Mouse (Mus musculus) urinary bladder, adult 18-20 months (tissue): Measurements from ENCODE around the gene Anxa6.

Source experiments
- DNase-seq, 2 experiments: peaks; one replicate each; pipeline ENCODE4 v3.0.0; 2022; ENCODE audit warnings: low spot score in 2 of 2, mixed read lengths in 2 of 2

Gene Anxa6

DNA sequence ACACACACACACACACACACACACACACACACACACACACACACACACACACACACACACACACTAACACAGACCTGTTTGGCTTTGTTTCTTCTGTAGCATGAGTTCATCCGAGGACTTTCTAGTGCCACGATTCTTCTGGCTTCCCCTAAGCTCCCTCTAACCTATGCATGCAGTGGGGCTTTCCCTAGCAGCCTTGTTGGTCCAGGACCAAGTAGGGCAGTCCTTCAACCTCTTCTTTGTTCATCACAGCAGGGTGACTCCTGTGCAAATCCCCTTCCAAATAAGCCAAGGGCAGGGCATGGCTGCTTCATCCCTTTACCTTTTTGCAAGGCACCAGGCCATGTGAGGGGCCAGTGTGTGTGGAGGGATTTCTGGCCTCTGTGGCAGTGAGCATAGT is 34.5 kb downstream of the Anxa6 start:
- DNase-seq = no peak

- peak; percentile 21 to 40 for DNase-seq
Observed at GRCm38 (mm10) chr11:54998284-54998683, 35.0 kb downstream of the Anxa6 start.

DNA sequence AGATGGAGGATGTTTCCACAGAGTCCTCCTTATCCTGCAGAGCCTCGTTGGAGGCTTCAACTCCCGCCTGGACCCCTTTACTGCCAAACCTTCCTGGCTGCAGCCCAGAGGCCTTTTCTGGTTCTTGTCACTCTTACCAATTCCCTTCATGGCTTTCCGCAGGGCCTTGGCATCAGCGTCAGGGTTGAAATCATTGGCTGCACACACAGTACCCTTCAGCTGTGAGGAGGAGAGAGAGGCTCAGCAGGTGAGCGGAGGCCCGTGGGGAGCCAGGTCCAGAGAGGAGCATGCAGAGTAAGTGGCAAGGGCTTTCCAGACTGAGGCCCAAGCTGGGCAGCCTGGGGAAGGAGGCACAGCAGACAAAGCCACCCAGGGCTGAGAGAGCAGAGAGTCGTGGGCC is 37.1 kb downstream of the Anxa6 start:
- DNase-seq = no peak

DNA sequence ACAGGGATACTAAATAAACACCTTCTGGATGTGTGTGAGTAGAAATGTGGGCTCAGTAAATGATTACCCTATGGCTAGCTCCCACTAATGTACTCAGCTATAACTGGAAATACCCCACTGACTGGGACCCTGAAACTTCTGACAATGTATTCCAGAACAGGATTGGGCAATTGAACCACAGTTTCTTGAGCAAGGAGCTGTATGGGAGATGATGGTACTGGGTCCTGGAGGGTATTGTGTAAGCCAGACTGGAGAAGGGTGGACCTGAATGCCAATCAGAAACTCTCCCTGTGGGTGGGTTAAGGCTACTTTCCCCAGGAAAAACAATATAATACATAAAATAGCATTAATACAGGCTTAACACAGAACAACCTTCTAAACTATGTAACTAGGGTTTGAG is 43.3 kb downstream of the Anxa6 start:
- no peak for DNase-seq

DNA sequence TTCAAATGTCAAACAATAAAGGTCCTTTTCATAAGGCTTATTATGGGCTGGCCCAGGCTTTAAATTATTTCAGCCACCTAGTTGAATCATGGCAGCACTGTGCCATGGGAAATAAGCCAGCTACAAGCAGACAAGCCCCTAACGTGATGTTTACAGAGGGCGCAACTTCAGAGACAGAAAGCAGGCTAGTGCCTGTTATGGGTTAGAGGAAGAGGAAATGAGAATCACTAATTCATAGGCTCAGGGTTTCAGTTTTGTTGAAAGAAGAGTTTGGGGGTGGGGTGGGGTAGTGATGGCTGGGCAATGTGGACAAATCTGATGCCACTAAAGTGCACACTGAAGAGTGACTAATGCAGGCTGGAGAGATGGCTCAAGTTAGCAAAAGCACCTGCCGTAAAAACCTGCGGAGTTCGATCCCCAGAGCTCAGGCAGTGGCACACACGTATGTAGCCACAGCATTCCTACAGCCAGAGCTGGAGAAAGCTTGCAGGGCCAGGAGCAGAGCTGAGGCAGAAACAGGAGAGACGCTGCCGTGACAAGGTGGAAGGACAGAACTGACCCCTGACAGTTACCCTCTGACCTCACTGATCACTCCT is 44.4 kb downstream of the Anxa6 start:
- no peak for DNase-seq

DNA sequence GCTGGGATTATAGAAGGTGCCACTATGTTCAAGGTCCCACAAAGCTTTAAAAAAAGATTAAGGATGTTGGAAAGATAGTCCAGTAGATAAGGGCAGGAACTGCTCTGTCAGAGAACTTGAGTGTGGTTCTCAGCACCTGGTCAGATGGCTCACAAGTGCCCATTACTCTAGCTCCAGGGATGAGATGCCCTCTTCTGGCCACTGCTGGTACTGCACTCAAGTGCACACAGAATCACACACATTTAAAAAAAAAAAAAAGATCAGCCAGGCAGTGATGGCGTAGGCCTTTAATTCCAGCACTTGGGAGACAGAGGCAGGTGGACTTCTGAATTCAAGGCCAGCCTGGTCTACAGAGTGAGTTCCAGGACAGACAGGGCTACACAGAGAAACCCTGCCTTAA is 45.3 kb downstream of the Anxa6 start:
- DNase-seq = no peak

DNA sequence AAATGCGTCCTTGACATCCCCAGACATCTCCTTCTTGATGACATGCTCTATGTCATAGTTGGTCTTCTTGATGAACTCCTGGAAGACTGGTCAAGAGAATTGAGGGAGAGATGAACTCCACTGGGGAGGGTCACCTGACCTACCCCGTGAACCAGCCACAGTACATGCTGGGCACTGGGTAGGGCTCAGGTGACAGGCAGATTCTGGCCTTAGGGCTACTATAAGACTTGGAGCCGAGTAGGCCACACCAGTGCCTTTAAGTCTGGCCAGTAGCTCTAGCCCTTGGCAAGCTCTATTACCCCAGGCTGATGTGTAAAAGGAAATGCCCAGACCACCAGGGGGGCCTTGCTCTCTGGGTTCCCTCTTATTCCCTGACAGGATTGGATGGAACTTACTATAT is 48.2 kb downstream of the Anxa6 start:
- no peak for DNase-seq

DNA sequence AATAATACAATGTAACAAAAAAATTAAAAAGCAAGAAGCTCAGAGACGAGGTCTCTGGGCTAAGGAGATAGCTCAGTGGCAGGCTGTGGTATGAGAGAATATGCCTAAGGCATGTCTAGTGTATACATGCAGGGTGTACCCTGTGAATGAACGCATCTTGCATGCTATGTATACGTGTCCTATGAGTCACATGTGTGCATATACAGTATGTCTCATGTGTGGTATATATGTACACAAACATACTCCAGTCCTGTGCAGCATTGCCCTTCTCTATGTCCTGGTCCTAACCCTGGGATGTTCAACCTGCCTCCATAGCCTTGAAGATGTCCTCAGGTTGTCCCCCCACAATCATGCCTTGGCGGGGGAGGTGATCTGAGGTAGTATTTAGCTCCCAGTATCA is 48.7 kb downstream of the Anxa6 start:
- no peak for DNase-seq

GRCm38 (mm10) chr11:54984085-54984484 is 49.2 kb downstream of the Anxa6 start:
- peak; percentile 25 to 50 for DNase-seq

- DNase-seq = no peak
Observed at GRCm38 (mm10) chr11:54982520-54982919, 50.7 kb downstream of the Anxa6 start.

DNA sequence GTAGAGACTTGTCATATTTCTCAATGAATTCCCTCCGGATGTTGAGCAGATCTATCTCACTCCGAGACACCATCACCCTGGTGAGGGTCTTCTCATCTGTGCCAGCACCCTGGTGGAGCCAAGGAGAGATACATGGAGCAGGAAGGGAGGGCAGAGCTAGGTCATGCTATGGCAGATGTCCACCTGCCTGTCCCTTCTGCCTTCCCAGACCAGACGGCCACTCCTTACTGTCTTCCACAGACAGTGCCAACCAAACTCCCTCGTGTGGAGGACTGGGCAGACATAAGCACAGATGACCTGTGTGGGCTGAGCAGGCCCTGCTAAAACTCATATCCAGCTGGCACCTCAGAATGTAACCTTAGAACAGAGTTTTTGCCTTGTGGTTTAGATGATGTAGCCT is 51.6 kb downstream of the Anxa6 start:
- no peak for DNase-seq

DNA sequence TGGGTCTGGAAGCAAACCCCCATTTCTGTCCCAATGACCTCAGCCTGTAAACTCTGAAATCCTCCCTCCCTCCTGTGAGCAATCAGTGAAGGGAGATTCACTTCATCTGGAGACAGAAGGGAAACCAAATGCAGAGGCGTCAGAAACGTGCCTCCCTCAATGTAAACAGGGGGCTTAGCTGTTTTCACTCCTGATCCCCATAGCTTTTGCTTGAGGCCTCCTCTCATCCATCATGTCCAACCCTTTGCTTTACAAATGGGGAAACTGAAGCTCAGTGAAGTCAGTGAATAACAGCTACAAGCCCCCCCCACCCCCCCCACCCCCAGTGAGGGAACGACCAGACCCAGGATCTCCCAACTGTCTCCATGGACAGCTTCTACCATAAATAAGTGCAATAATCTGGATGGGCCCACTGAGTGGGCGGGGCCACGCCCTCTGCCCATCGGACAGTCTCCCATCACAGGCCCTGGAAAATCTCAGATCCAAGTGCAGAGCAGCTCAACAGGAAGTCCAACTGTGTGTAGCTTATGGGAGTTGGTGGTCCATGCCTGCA is 55.8 kb downstream of the Anxa6 start:
- no peak for DNase-seq

GRCm38 (mm10) chr11:54976351-54976750 is 56.9 kb downstream of the Anxa6 start:
- no peak for DNase-seq

GRCm38 (mm10) chr11:54975756-54976155 is 57.5 kb downstream of the Anxa6 start:
- DNase-seq = no peak

DNA sequence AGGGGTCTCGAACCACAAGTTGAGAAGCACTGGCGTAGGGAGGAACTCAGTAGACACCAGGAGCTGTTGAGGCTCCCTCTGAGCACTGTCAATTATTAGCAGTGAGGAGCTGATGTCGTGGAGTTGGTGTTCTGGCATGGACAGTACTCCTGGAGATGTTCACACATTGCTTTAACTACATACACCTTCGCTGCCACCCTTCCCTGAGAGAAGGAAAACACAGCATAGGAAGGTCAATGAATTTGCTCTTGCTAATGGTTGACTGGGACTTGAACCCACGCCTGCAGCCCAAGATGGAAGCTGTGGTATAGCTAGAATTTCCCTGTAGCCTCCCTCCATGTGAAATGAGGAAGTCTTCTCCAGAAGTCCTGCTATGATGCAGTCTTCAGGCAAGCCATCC is 57.9 kb downstream of the Anxa6 start:
- DNase-seq = no peak

- DNase-seq = no peak
Observed at GRCm38 (mm10) chr11:54974639-54975038, 58.6 kb downstream of the Anxa6 start.

- no peak for DNase-seq
Observed at GRCm38 (mm10) chr11:54973481-54974212, 59.6 kb downstream of the Anxa6 start.

- DNase-seq = no peak
Observed at GRCm38 (mm10) chr11:54972789-54973188, 60.5 kb downstream of the Anxa6 start.

DNA sequence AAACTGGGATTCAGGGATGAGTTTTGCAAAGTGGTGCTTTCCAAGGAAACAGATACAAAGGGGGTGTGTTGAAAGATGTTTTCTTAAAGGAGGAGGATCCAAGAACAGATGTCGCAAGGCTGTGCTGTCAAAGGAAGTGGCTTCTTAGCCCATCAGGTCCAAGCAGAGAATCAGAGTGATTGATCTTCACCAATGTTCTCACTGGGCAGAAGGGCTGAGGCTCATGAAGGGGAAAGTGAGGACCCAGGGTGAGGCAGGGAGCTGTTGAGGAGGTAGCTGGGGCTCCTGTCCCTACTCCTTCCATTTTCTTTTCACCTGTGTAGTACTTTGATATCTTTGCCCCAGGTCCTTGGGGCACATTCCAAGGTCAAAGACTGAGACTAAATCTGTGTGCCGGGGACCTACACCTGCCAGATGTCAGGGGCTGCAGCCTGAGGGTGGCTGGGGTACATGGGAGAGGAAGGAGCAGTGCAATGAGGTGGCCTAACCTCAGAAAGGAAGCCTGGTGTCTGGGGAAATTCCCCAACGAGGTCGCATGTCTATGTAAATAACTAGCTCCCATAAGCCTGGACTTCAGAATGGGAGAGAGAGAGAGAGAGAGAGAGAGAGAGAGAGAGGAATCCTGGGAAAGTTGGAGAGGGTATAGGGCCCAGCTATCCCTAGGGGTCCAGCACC is 61.1 kb downstream of the Anxa6 start:
- no peak for DNase-seq

- no peak for DNase-seq
Observed at GRCm38 (mm10) chr11:54971365-54972048, 61.7 kb downstream of the Anxa6 start.

- DNase-seq = no peak
Observed at GRCm38 (mm10) chr11:54965234-54965633, 68.0 kb downstream of the Anxa6 start.

DNA sequence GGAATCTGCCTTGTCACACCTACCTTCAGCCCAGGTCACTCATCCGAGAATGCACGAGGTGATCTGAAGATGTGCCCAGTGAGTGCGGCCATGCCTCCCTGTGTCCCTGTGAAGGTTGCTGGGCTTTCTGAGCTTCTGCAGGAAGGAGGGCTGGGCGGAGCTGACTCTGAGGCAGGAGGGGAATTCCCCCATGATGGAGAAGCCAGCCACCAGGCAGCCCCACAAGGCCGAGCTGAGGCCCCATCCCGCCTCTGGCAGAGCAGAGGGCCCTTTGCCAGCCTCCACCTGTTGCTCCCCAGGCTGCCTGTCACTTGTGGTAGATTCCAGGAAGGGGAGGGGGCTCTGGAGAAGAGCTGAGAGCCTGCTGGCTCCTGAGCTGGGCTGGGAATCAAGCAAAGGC is 70.4 kb downstream of the Anxa6 start, which contains the start of gene Tnip1:
Gene Tnip1, minus strand, starts transcription at position 108 of the 400 bp plus-strand sequence.
- no peak for DNase-seq
